Mouse (Mus musculus): Measurements from ENCODE around the gene Dda1.

DNA sequence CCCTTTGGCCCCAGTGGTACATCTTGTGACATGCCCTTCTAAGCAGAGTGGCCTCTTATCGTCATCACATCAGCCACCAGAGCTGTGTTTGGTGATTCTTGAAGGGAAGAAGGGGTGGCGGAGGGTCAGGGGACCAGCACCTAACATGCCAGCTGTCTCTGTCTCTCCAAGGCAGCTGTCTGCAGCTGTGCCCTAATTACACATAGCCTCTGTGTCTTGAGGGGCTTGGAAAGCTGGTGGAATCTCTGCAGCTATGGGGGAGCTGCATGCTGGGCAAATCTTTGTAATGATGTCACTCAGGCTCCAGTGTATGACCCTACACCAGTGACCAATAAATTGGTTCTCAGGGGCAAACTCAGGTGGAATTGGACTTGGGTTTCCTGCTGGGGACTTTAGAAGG lies 16.3 kb upstream of the Dda1 start:
- TF ChIP-seq CTCF (IDR thresholded peaks at IDR 0.05) (no peak), EP300 (IDR thresholded peaks at IDR 0.05; ENCODE audit: insufficient read depth, low read depth, low read length) (no peak), POLR2A (IDR thresholded peaks at IDR 0.05; ENCODE audit: insufficient read depth, low read depth, low read length) (no peak)
